Mouse (Mus musculus): ENCODE measurements around the gene Morf4l2. TPM values are rescaled to one million over a fixed set of nuclear protein-coding genes. Genes with fewer than 3 reads are reported as not detected.
A peak's percentile ranks its signal among the peaks of the same experiment; 100 is the strongest.
"Not testable (repeated sequence)": the region's sequence is repeated elsewhere in the genome, so short reads cannot be mapped to it uniquely, and the experiment has no call there.

Morf4l2 gene
- total RNA-seq, 2 experiments from 2014 or later, result 322 to 343 TPM

DNA sequence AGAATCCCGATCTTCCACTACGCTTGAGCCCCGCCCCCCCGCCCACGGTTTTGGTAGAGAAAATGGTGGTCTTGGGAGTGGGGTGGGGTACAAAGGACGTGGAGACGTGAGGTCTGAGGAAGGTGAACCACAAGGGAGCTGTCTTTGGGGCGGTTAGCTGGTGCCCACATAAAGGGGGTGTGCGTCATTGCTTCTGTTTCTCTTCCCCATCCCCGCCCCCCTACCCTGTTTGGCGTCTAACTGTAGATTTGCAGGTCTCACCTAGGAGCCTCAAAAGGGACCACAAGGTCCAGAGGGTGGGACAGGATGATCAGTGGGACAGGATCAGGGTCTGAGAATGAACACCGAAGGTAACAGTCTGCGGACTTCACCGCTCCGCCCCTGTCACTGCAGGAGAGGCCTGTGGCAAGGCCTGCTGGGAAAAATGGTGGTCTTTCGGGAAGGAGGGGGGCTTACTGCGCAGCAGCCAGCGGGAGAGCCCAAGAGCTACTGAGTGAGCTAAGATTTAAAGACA lies 35.3 kb downstream of the Morf4l2 start:
- intact Hi-C loops (cut with DNase I), result no loop called here
- DNase-seq (ENCODE audit: low spot score in 2 of 2), result peak; percentile 36 to 42

GRCm38 (mm10) chrX:136707446-136708167 lies 35.9 kb downstream of the Morf4l2 start, which contains the start of gene Tceal1:
Tceal1 (plus strand) TSS chrX:136707982.
- peak; percentile 52 to 62 for DNase-seq (ENCODE audit: low spot score in 2 of 2)
- intact Hi-C loops (cut with DNase I), result no loop called here

DNA sequence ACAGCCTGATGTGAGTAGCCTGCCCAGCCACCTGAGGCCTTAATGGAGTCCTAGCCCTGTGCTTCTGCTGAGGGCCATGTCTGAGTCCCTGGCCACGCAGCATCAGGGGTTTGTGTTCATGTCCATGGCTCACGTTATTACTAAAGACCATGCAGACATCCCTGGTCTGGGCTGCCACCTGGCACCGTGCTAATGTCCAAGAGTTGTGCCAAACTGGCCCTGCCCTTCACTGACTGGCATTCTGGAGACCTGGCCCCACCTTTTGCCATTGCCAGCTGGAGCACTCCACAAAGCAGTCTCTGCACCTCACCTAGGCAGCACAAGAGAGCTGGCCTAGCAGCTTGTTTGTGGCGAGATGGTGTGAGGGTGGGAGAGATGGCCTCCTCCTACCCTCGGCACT lies 50.3 kb downstream of the Morf4l2 start:
- DNase-seq (ENCODE audit: low spot score in 2 of 2), result no peak
- intact Hi-C loops (cut with DNase I), result no loop called here

GRCm38 (mm10) chrX:136692294-136692675 lies 51.2 kb downstream of the Morf4l2 start:
- DNase-seq (ENCODE audit: low spot score in 2 of 2), result no peak
- intact Hi-C loops (cut with DNase I), result no loop called here

- intact Hi-C loops (cut with DNase I); DNase-seq (ENCODE audit: low spot score in 2 of 2): not testable (repeated sequence)
Measured at GRCm38 (mm10) chrX:136691606-136692293, 51.7 kb downstream of the Morf4l2 start.

Other genes with a start within 250 kb of the Morf4l2 start
- gene Kir3dl1, start 225.7 kb downstream of the Morf4l2 start, total RNA-seq (2021), result not detected
- under 1 TPM in 1 of 2 experiments, not detected in 1; 0.23 TPM for gene Kir3dl2, start 199.6 kb downstream of the Morf4l2 start, total RNA-seq (2021)
- gene Tceal3, start 152.8 kb downstream of the Morf4l2 start, total RNA-seq (2021), result 100 to 1,000 TPM; 151 to 173 TPM
- 10 to 100 TPM; 13.7 to 14.8 TPM for gene Tceal1, start 35.7 kb downstream of the Morf4l2 start, total RNA-seq (2021)
- gene Glra4, start 36.5 kb upstream of the Morf4l2 start, total RNA-seq (2021), result not detected
- gene Plp1, start 79.0 kb upstream of the Morf4l2 start, total RNA-seq (2021), result 1,000 to 10,000 TPM in 1 of 2 experiments, 100 to 1,000 TPM in 1; 788 to 1,170 TPM
- gene Rab9b, start 125.1 kb upstream of the Morf4l2 start, total RNA-seq (2021), result 10 to 100 TPM; 12.1 to 19.6 TPM
- not detected for gene H2bfm, start 183.6 kb upstream of the Morf4l2 start, total RNA-seq (2021)
- gene Tmsb15b2, start 231.8 kb upstream of the Morf4l2 start, total RNA-seq (2021), result 10 to 100 TPM in 1 of 2 experiments, 1 to 10 TPM in 1; 7.2 to 23.5 TPM
- gene Tmsb15l, start 233.2 kb upstream of the Morf4l2 start, total RNA-seq (2021), result 1 to 10 TPM; 2.2 to 4.6 TPM
- gene Tmsb15b1, start 233.2 kb upstream of the Morf4l2 start, total RNA-seq (2021), result 1 to 10 TPM; 1.5 to 4.5 TPM
- 100 to 1,000 TPM; 248 to 256 TPM for gene Zcchc18, start 249.5 kb upstream of the Morf4l2 start, total RNA-seq (2021)